Mouse (Mus musculus) embryonic fibroblast, embryonic 13.5 days (primary cell): ENCODE results near the gene Myom1. TPM values are rescaled to one million over a fixed set of nuclear protein-coding genes. Genes with fewer than 3 reads are reported as not detected.

ENCODE experiments used
- H3K27ac ChIP-seq: 2 replicates; pipeline ENCODE4 v1.5.1; 2012; ENCODE audit warnings: low read length, control low read depth, inconsistent platforms; ENCODE audit not compliant: insufficient read depth
- H3K4me1 ChIP-seq: 2 replicates; pipeline ENCODE4 v1.6.1; 2011; ENCODE audit warnings: low read length; ENCODE audit not compliant: control insufficient read depth, insufficient read depth
- H3K4me3 ChIP-seq: 2 replicates; pipeline ENCODE4 v1.5.1; 2011; ENCODE audit warnings: mild to moderate bottlenecking, control low read depth, low read length; ENCODE audit not compliant: insufficient read depth
- CTCF ChIP-seq: IDR thresholded peaks from 2 replicates; pipeline ENCODE4 v1.5.1; 2011; ENCODE audit warnings: mild to moderate bottlenecking, control low read depth, low read length, moderate library complexity, borderline replicate concordance; ENCODE audit not compliant: insufficient read depth
- POLR2A ChIP-seq: IDR thresholded peaks from 2 replicates; pipeline ENCODE4 v1.6.1; 2011; ENCODE audit warnings: low read depth, mild to moderate bottlenecking, control low read depth, low read length, moderate library complexity
- polyA plus RNA-seq: library from polyadenylated mRNA; stranded (reverse); fragments of >200 nt; gene quantifications from 2 replicates; pipeline ENCODE4 v1.2.4, GENCODE M21; 2011; ENCODE audit warnings: low read depth; ENCODE audit not compliant: missing spikeins, insufficient read length

Myom1 gene
- polyA plus RNA-seq, 1 experiment = 8.7 TPM

GRCm38 (mm10) chr17:70977799-70978198 is 24.6 kb upstream of the Myom1 start:
- Histone ChIP-seq H3K27ac (no peak overlapping the region), H3K4me3 (no peak overlapping the region), H3K4me1 (no peaks in the 10 kb centered on the region)
- TF ChIP-seq CTCF = peak; percentile 40; the same call in 1 of the 2 replicates
- no peak for TF ChIP-seq POLR2A

DNA sequence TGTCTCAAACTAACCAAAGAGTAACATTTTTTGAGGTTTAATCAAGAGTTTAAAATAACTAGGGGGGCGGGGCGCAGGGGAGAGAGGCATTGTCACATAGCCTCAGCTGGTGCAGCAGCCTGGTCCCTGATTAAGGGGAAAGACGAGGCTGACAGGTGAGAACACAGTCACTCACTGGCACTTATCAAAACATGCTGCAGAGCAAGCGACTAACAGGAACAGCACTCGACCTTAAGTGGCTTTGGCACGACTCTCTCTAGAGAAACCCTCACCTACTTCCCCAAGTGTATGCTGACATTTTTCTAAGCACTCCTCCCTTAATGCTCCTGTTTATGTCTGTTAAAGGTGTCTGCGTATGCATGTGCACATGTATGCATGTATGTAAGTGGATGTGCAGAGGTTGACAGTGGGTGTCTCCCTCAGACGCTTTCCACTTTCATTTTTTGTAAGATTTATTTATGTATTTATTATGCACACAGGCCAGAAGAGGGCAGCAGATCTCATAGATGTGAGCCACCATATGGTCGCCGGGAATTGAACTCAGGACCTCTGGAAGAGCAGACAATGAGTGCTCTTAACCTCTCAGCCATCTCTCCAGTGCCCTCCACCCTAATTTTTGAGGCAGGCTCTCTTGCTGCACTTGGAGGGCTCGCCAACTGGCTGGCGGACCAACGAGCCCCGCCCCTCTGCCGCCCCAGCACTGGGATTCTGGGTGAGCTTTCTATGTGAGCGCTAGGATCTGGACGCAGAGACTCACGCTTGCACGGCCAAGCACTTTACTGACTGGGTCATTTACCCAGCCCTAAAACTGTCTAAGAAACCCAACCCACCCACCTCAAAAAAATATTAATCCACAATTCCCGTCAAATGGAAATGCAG is 22.8 kb upstream of the Myom1 start:
- Histone ChIP-seq H3K4me3 (no peak overlapping the region), H3K4me1 (no peaks in the 10 kb centered on the region), H3K27ac (no peak overlapping the region)
- no peak for TF ChIP-seq POLR2A
- TF ChIP-seq CTCF = no peak

GRCm38 (mm10) chr17:70985501-70986354 is 16.7 kb upstream of the Myom1 start:
- TF ChIP-seq CTCF (no peak), POLR2A (no peak)
- H3K27ac ChIP-seq = no peak overlapping the region
- H3K4me1 ChIP-seq = peaks cover 4% of the 10 kb centered on the region
- H3K4me3 ChIP-seq = no peak overlapping the region

GRCm38 (mm10) chr17:70986355-70986740 is 16.1 kb upstream of the Myom1 start:
- Histone ChIP-seq H3K4me3 (no peak overlapping the region), H3K27ac (no peak overlapping the region), H3K4me1 (peaks cover 4% of the 10 kb centered on the region)
- TF ChIP-seq POLR2A (no peak), CTCF (no peak)

- Histone ChIP-seq H3K4me3 (no peak overlapping the region), H3K4me1 (peaks cover 7% of the 10 kb centered on the region), H3K27ac (0 out of 2 replicates have a peak overlapping the region, but pooled peaks have one; percentile 20)
- no peak for TF ChIP-seq CTCF
- no peak for TF ChIP-seq POLR2A
Measured at GRCm38 (mm10) chr17:70986831-70987660, 15.4 kb upstream of the Myom1 start.

GRCm38 (mm10) chr17:70988337-70988767 is 14.1 kb upstream of the Myom1 start:
- Histone ChIP-seq H3K4me3 (no peak overlapping the region), H3K4me1 (peaks cover 10% of the 10 kb centered on the region), H3K27ac (no peak overlapping the region)
- TF ChIP-seq POLR2A = no peak
- no peak for TF ChIP-seq CTCF

DNA sequence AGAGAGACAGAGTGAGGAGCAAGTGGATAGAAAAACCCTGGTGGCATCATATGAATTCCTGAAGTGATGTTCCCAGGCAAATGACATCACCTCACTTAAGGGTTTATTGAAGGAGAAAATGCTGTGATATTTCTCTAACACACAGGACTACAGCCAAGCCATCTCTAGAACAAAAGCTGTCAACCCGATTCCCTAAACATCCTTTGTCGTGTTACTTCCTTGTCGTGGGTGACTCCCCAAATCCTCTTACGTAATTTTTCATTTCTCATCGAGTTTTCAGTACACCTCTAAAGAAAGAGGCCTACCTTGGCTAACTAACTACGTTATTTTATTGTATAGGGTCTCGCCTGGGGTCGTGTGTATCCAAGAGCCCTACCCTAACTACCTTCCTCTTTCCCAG is 13.0 kb upstream of the Myom1 start:
- H3K27ac ChIP-seq = peak overlapping the region; percentile 71; the same call in 1 of the 2 replicates

DNA sequence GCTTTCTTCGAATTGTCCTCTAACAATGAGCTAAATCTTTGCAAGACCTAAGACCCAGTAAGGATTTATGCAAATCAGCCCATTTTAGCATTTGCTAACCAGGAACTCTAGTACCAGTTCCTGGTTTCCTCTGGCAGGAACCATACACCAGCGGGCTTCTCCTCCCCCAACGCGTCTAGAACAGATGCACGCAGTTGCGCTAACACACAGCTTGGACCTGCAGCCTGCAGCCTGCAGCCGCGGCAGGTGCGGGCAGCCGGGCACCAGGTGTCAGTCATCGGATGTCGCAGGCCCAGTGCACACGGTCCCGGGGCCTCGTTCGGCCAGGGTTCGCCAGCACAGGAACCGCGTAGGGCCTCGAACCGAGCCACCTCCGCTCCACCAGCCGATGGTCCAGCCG is 12.4 kb upstream of the Myom1 start:
- no peak for TF ChIP-seq CTCF
- peaks cover 19% of the 10 kb centered on the region for H3K4me1 ChIP-seq
- H3K27ac ChIP-seq = peak overlapping the region; percentile 71
- H3K4me3 ChIP-seq = peak overlapping the region; percentile 65

More for the DNA sequence above, 13.0 kb upstream of the Myom1 start:
- Histone ChIP-seq H3K4me1 (peaks cover 14% of the 10 kb centered on the region), H3K4me3 (peak overlapping the region; percentile 65)
- no peak for TF ChIP-seq CTCF
- TF ChIP-seq POLR2A = no peak

DNA sequence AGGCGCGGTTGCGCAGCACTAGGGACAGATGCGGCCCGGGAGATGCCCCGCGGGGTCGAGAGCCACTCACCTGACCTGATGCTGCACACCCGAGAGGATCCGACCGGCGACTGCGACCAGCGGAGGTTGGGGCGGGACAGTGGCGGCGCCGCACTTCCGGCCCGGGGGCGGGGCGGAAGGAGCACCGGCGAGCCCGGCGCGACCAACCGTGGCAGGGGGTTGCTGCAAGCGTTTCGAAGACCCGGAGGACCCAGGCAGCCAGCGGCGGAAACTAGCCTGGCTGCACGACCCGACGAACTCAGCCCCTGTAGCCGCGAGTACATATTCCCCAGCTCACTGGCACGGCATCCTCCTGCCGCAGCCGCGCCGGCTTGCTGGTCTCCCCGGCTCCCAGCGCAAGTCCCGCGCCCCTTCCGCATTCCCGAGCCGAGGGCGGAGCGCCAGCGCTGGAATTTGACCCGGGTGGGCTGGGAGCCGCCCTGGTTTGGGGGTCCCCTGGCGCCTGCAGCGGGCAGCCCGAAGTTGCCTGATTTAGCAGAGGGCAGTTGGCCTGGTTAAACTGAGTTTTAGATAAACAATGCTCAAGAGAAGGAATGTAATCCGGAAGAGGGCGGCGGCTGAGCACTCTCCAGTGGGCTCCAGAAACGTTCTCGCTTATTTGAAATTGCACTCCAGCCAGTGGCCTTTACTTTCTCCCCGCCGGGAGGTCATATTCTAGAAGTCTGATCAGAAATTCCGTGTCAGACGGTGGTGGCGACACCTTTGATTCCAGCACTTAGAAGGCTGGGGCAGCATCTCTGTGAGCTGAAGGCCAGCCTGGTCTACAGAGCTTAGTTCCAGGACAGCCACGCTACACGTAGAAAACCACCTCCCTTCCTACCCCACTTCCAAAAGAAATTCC is 11.8 kb upstream of the Myom1 start:
- H3K4me1 ChIP-seq = peaks cover 22% of the 10 kb centered on the region
- TF ChIP-seq POLR2A = peak; percentile 72
- TF ChIP-seq CTCF = no peak
- peak overlapping the region; percentile 65 for H3K4me3 ChIP-seq
- H3K27ac ChIP-seq = peak overlapping the region; percentile 71
